Mouse (Mus musculus) C2C12 (cell line): ENCODE data around the gene Rraga.

ENCODE experiments used
- CTCF ChIP-seq: IDR thresholded peaks from one replicate; pipeline ENCODE4 v1.5.1; 2011; ENCODE audit not compliant: control insufficient read depth, insufficient read depth, insufficient read length
- FOSL1 ChIP-seq: IDR thresholded peaks from one replicate; pipeline ENCODE4 v1.8.0; 2011; ENCODE audit warnings: mild to moderate bottlenecking, low read length; ENCODE audit not compliant: poor library complexity, insufficient read depth, severe bottlenecking
- MAX ChIP-seq: IDR thresholded peaks from one replicate; pipeline ENCODE4 v1.6.1; 2011; ENCODE audit warnings: mild to moderate bottlenecking, control low read depth
- MYOG ChIP-seq: IDR thresholded peaks from one replicate; pipeline ENCODE4 v1.6.1; 2011; ENCODE audit not compliant: control insufficient read depth, insufficient read length; ENCODE audit errors: extremely low read depth
- USF1 ChIP-seq: IDR thresholded peaks from one replicate; pipeline ENCODE4 v1.6.1; 2011; ENCODE audit warnings: low read depth, mild to moderate bottlenecking, control low read depth, moderate library complexity

DNA sequence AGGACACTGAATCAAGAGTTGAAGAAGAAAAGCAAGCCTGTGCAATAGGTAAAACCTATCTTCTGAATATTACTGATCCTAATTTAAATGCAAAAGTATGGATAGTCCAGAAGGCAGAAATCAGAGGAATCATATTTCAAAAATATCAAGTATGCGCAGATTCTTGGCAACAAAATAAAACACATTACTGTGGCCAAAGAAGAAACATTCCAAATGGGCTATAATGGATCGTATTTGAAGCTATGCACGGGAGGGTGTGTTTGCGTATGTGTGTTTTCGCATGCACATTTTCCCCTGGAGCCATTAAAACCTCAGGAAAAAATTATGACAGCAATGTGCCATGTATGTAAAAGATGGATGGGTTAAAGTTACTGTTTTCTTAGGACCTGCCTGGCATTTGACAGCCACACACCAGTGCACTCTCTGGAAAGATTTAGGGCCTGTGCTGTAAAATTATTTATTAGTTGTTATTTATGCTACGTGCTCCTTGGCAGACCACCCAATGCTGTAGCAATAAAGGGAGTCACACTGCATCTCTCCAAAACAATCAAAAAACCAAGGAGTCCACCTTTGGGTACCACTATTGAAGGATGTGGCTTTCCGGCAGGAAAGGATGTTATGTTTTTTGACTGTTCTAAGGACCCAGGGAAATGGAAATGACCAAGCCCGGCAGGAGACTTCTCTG lies 41.9 kb upstream of the Rraga start:
- TF ChIP-seq CTCF (no peak), FOSL1 (no peak), MAX (no peak), USF1 (no peak), MYOG (no peak)
